Mouse (Mus musculus) megakaryocyte-erythroid progenitor cell, adult 5-6 weeks (primary cell): Measurements from ENCODE around the gene Rnf114. TPM values are rescaled to one million over a fixed set of nuclear protein-coding genes. Genes with fewer than 3 reads are reported as not detected.

Source experiments
- ATAC-seq: replicated peaks from 2 replicates; pipeline ENCODE4 v1.8.0; 2016; ENCODE audit warnings: mild to moderate bottlenecking, inconsistent platforms; ENCODE audit not compliant: severe bottlenecking, poor library complexity, low FRiP score, low TSS enrichment
- total RNA-seq, 2 experiments: library from RNA; stranded (forward) in 1 of 2; stranded (reverse) in 1 of 2; fragments of 200-1000, 215-1000 nt in 1 of 2; fragments of >200 nt in 1 of 2; fragmentation: Nextera tagmentation in 1 of 2; gene quantifications; 2 replicates each; pipeline ENCODE4 v1.2.3; 2014 to 2017

Rnf114 gene
- total RNA-seq, 2 experiments from 2014 or later, result 19.5 to 34.8 TPM

- peak; percentile 67 for ATAC-seq
These were observed 4.8 kb downstream of the Rnf114 start for GRCm38 (mm10) chr2:167497272-167497671.

GRCm38 (mm10) chr2:167502554-167503252 is 10.3 kb downstream of the Rnf114 start:
- peak; percentile 51 for ATAC-seq

- ATAC-seq, result peak; percentile 62
These were observed 10.9 kb downstream of the Rnf114 start for GRCm38 (mm10) chr2:167503253-167503895.

- ATAC-seq, result no peak
These were observed 11.5 kb downstream of the Rnf114 start for GRCm38 (mm10) chr2:167503896-167504349.

GRCm38 (mm10) chr2:167505127-167505526 is 12.7 kb downstream of the Rnf114 start:
- ATAC-seq, result peak; percentile 68

GRCm38 (mm10) chr2:167506546-167507260 is 14.3 kb downstream of the Rnf114 start:
- ATAC-seq, result no peak

- ATAC-seq, result no peak
These were observed 15.4 kb downstream of the Rnf114 start for GRCm38 (mm10) chr2:167507719-167508385.

GRCm38 (mm10) chr2:167508569-167508968 is 16.1 kb downstream of the Rnf114 start:
- ATAC-seq, result no peak

GRCm38 (mm10) chr2:167510485-167510884 is 18.0 kb downstream of the Rnf114 start:
- peak; percentile 84 for ATAC-seq

- no peak for ATAC-seq
These were observed 19.9 kb downstream of the Rnf114 start for GRCm38 (mm10) chr2:167512365-167512764.

GRCm38 (mm10) chr2:167512970-167513369 is 20.5 kb downstream of the Rnf114 start:
- ATAC-seq, result 0 out of 2 replicates have a peak, but pooled peaks have one; percentile 29

GRCm38 (mm10) chr2:167514641-167515040 is 22.2 kb downstream of the Rnf114 start:
- no peak for ATAC-seq

- no peak for ATAC-seq
These were observed 23.2 kb downstream of the Rnf114 start for GRCm38 (mm10) chr2:167515688-167516087.

- peak; percentile 77 for ATAC-seq
These were observed 27.3 kb downstream of the Rnf114 start for GRCm38 (mm10) chr2:167519606-167520252.

GRCm38 (mm10) chr2:167528278-167528677 is 35.8 kb downstream of the Rnf114 start:
- peak; percentile 89 for ATAC-seq

GRCm38 (mm10) chr2:167529935-167530513 is 37.6 kb downstream of the Rnf114 start:
- ATAC-seq, result no peak

- ATAC-seq, result no peak
These were observed 38.1 kb downstream of the Rnf114 start for GRCm38 (mm10) chr2:167530536-167530935.

GRCm38 (mm10) chr2:167532131-167532530 is 39.7 kb downstream of the Rnf114 start:
- peak; percentile 56; the same call in 1 of the 2 replicates for ATAC-seq

GRCm38 (mm10) chr2:167533880-167534279 is 41.4 kb downstream of the Rnf114 start:
- no peak for ATAC-seq
